Mouse (Mus musculus) mature B cell (primary cell): Measurements from ENCODE around the gene Gm26602.

Source experiments
- in situ Hi-C: fragments of 300-500 bp; cut with MboI; formaldehyde crosslinking; loops from 2 replicates; pipeline ENCODE4 v1.14.3; 2019

Gm26602 gene

DNA sequence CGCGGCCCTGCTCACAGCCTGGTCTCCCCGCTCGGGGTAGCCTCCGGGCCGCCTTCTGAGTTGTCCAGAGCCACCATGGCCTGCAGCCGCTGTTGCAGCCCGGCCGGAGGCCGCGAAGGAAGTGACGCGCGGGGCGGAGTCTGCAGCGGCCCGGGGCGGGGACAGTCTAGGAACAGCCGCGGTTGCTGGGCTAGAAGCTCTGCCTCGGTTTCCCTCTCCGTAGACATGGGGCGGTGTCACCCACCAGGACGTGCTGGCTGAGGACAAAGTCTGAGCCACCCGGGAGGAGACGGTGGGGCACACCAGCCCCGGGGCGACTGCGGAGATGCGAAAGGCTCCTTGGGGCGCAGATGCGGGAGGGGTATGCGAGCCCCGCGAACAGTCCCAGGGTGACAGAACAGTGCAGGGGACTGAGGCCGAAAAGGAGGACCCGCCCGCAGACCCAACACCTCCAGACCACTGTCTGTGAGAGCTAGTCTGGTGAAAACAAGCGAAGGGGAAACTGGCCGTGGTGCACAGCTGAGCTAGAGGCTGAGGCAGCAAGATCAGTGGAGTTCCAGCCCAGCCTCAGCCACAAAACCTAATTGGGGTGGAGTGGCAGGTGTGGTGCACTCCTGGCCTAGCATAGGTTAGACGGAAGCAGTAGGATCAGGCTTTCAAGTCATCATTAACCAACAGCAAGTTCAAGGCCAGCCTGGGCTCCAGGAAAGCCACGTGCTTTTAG, 6.3 kb downstream of the Gm26602 start, which contains the start of gene Kiss1r:
TSS of gene Kiss1r (plus strand) at position 164 of the 724 bp plus-strand sequence.
- in situ Hi-C loops = no loop called here

DNA sequence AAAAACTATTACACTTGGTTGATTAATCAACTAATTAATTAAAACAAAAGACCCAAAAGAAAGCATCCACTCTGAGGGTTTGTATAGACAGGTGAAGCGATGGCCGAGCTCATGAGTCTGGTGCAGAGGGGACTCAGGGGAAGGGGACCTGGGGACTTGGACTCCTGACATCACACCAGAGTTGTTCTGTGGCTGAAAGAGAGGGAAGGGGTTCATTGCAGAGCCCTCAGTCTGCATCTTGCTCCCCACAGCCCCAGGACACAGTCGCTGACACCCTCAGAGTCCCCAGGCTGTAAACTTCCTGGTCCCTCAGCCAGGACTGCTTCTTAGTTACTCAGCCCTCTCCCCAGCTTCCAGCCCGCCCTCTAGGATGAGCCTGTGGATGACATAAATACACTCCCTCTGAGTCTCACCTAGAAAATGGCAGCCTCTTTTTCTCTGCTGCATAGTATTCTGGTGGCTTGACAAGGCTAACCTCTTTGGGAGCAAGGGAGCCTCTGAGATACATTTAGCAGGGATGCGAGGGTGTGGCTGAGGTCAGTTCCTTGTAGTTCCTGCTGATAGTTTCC, 7.0 kb downstream of the Gm26602 start:
- in situ Hi-C loops = no loop called here

DNA sequence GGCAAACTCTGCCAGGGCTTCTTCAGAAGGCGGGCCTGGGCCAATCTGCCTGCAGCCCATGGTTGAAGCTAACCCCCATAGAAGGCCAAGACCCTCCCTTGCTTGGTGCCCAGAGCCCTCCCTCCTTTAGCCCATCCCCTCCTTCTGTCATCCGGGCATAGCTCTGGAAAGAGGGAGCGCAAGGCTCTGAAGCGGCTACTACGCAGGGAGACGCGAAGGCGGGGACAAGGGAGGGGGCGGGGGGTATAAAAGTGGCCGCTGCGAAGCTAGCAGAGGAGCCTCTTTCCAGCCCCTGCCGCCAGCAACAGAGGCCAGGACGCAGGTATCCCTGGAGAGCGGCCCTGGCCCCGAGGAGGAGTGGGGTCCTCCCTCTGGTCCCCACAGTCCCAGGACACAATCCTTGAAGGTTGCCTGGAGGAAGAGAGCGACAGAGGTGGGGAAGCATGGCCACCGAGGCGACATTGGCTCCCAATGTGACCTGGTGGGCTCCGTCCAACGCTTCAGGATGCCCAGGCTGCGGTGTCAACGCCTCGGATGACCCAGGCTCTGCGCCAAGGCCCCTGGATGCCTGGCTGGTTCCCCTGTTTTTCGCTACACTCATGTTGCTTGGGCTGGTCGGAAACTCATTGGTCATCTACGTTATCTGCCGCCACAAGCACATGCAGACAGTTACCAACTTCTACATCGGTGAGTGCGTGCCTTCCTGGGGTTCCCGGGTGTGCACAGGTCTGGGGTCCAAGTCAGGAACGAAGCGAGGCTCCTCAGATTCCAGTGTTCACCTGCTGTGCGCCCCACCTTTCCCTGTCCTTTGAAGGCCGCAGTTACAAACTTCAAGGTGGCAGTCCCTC, 7.8 kb downstream of the Gm26602 start:
- in situ Hi-C loops = no loop called here

DNA sequence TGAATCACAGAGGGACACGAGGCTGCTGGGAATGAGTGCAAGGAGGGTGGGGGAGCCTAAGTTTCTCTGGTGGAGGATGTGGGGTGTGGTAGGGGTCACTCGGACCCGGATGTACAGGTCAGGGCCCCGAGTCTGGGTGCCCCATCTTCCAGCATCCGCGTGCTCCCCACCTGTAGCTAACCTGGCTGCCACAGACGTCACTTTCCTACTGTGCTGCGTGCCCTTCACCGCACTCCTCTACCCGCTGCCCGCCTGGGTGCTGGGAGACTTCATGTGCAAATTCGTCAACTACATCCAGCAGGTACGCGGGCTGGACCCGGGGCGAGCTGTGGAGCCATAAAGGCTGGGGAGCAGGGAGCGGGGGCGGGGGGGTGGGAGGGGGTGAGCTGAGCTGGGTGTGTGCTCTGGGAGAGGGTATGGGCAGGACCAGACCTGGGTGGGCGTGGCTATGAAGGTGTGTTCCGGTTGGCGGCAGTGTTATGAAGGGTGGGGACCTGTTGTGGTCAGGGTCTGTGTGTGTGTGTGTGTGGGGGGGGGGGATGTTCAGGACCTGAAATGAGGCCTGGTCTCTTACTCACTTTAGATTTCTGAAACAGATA, 8.7 kb downstream of the Gm26602 start:
- in situ Hi-C loops = no loop called here

DNA sequence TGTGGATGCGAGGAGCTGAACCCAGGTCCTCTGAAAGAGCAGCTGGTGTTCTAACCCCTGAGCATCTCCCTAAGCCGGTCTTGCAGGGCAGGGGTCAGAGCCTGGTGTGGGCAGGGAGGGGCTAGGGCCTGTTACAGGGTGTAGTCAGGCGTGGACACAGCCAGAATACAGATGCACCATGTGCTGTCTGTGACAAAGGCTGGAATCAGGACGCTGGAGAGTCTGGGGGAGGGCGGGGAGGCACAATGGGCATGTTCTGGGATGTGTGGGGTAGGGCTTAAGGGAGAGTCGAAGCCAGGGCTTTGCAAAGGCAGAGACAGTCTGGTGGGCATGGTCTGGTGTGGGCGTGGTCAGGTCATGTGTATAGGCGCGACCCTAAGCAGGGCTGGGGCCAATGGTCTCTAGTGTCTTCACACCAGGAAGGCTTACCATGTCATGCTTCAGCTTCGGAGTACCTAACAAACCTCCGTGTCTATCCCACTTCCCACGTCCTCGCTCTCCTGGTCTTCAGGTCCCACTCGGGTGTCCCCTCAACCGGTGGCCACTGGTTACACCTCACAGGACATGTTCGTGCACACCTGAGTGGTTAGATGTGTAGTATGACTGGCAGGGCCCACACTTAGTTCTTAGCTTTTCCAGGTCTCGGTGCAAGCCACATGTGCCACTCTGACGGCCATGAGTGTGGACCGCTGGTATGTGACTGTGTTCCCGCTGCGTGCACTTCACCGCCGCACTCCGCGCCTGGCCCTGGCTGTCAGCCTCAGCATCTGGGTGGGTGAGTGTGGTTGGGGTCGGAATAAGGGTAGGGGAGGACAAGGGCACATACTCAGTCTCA, 9.6 kb downstream of the Gm26602 start:
- in situ Hi-C loops = loop anchor here (5.0 to 10.0 kb wide), 2 partner anchors 37 to 85 kb away; no protein-coding TSS in a partner anchor

DNA sequence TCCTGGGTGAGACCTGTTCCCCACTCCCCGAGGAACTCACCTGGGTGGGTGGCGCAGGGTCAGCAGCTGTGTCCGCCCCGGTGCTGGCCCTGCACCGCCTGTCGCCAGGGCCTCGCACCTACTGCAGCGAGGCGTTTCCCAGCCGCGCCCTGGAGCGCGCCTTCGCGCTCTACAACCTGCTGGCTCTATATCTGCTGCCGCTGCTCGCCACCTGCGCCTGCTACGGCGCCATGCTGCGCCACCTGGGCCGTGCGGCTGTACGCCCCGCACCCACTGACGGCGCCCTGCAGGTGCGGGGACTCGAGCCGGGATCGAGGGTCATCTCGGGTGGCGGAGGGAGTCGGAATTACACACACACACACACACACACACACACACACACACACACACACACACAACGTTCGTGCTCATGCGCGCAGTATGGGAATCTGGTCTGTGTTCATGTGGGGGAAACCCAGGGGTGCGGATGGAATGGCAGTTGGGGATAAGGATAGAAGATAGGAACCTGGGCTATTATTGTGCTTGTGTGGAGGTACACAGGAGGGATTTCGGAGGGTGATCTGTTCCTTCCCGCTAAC, 10.4 kb downstream of the Gm26602 start, which contains the start of gene R3hdm4:
TSS of gene R3hdm4 (minus strand) at position 251 of the 578 bp plus-strand sequence.
- in situ Hi-C loops = loop anchor here (5.0 to 10.0 kb wide), 2 partner anchors 36 to 86 kb away; no protein-coding TSS in a partner anchor

DNA sequence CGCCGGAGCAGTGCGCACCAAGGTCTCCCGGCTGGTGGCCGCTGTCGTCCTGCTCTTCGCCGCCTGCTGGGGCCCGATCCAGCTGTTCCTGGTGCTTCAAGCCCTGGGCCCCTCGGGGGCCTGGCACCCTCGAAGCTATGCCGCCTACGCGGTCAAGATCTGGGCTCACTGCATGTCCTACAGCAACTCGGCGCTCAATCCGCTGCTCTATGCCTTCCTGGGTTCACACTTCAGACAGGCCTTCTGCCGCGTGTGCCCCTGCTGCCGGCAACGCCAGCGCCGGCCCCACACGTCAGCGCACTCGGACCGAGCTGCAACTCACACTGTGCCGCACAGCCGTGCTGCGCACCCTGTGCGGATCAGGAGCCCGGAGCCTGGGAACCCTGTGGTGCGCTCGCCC, 10.9 kb downstream of the Gm26602 start:
- in situ Hi-C loops = loop anchor here (5.0 to 10.0 kb wide), 2 partner anchors 36 to 87 kb away; no protein-coding TSS in a partner anchor

DNA sequence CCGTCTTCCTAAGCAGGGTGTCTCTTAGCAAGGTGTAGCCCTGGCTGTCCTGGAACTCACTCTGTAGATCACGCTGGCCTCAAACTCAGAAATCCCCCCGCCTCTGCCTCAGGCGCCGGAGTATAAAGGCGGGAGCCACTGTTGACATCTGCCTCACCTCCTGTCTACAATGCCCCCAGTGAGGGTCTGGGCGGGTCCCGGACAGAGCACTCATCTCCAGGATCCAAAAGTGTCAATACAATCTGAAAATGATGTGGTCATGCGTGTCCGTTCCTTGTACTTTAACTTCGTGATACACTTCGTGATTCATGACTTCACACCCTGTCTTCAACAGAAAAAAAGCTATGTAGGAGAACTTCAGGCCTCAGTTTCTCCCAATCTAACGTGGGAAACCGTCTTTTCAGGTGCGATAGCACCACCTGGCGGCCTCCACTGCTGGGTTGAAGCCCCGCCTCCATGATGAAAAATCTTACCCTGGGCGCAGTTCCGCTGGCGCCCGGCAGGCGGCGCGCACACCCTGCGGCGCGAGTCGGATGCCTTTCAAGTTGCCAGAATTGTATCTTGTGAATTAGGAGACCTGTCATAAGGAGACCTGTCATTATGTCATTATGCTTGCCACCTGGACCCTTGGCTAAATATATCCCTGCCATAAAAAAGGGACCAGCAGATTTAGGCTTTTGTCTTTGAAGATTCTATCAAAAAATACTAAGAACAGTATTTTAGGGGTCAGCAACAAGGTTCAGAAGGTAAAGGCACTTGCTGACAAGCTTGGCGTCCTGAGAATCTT, 14.5 kb downstream of the Gm26602 start:
- in situ Hi-C loops = loop anchor here (5.0 to 10.0 kb wide), 2 partner anchors 32 to 90 kb away; no protein-coding TSS in a partner anchor

DNA sequence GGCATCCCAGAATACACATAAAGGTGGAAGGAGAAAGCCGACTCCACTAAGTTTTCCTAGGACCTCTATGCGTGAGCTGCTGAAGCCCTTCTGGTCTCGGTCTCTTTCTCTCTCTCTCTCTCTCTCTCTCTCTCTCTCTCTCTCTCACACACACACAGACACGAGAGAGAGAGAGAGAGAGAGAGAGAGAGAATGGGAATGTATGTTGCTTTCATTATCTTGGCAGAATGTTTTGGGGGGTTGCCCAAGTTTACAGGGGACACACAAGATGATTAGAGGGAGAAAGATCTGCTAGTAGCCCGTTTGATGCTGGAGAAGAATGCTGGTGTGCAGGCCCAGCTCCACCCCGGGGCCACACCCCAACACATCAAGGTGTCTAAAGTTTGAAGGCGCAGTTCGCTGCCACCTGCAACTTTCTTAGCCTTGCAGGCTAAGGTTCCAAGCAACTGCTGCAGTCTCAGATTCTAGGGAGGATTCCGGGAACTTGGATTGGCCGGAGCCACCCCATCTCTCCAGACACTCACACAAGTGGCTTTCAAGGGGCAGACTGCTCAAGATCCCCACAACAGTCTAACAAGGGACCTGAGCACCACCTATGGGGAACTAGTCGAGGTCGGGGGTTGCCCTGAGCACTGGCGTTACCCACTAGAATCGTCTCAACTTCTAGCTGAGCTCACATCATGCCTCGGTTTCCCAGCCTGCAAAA, 15.3 kb downstream of the Gm26602 start:
- in situ Hi-C loops = loop anchor here (10.0 kb wide), 1 partner anchor 91 kb away; no protein-coding TSS in a partner anchor

DNA sequence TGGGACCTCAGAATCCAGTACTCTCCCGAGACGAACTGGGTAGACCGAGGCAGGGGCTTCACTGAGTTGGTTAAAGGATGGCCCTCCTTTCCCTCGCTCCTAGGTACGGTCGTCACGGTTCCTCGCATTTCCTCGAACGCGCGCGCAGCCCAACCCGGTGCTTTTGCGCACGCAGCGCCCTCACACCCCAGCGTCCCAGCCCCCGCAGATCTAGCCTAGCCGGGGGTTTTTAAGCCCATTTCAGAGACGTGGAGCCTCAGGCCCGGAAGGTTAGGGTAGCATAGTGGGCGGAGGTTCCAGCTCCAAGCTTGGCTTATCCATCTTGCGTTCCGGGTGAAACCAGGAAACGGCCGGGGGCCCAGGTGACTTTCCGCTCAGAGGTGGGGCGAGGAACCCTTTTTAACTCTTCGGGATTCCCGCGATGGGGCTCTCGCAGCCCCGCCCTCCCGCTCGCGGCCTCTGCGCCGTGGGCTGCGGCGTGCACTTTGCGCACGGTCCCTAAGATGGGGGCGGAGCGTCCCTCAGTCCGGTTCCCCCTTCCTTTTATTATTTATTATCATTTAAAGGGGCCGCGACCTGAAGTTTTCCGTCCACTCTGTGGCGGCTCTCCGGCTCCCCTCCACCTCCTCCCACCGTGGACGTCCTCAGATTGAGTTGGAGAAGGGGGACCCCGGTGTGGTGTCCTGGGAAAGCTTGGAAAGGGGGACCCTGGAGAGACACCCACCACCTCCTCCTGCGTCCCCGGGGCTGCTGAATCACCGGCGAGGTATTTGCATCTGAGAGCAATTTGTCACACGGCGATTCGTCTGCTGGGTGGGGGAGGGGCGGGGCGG, 16.1 kb downstream of the Gm26602 start, which contains the start of gene Arid3a:
TSS of gene Arid3a (plus strand) at position 553 of the 833 bp plus-strand sequence.
- in situ Hi-C loops = loop anchor here (10.0 kb wide), 1 partner anchor 92 kb away; no protein-coding TSS in a partner anchor

DNA sequence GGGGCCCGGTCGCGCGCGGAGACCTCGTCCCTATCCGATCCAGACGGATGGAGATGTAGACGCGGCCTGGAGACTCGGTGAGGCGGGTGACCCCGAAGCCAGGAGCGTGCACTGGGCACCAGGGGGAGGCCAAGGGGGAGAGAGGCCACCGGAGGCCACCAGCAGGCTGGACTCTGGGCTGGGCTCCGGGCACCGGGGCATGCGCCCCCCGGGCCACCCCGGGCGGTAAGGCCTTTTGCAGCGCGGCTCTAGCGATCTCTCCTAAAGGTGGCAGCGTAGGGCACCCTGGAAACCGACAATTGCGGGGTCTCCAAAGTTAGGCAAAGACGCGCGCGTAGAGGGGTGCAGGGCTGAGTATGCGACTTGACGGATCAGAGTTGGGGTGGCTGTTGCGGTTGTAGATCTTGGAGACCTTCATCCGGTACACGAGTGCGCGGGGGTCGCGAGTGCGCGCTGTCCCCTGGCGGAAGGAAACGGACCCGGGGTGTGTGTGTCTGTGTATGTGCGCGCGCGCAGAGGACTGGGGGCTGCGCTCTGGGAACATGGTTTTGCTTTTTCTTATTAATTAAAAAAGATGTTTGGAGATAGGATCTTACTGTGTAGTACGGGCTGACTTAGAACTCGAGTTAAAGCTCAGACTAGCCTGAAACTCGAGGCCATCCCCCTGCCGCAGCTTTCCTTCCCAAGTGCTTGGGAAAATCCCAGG, 16.8 kb downstream of the Gm26602 start:
- in situ Hi-C loops = loop anchor here (10.0 kb wide), 1 partner anchor 93 kb away; no protein-coding TSS in a partner anchor

DNA sequence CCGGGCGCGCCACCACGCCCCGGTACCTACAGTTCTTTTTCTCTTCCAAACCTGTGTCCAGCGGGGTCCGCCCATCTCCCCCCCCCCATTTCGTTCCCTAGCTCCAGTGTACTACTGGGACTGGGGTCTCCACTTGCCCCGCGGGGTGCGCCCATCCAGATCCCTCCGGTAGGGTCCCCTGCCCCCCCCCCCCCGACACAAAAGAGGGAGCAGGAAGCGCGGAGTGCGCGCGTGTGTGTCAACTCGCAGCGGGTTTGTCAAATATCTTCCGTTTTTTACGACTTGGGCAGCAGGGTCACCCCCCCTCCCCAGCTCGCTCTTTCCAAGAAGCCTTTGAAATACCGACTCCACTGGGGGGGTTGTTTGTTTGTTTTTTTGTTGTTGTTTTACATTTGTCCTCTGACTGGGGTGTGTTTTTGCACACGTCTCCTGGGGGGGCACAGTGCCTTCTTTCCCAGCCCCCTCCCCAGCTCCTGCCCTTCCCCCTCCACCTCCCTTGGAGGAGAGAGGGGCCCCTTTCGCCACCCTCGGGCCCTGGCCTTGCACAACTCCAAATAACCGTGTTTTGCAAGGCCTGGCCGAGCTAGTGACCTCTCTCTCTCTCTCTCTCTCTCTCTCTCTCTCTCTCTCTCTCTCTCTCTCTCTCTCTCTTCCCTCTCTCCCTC, 17.5 kb downstream of the Gm26602 start:
- in situ Hi-C loops = loop anchor here (10.0 kb wide), 1 partner anchor 93 kb away; no protein-coding TSS in a partner anchor

DNA sequence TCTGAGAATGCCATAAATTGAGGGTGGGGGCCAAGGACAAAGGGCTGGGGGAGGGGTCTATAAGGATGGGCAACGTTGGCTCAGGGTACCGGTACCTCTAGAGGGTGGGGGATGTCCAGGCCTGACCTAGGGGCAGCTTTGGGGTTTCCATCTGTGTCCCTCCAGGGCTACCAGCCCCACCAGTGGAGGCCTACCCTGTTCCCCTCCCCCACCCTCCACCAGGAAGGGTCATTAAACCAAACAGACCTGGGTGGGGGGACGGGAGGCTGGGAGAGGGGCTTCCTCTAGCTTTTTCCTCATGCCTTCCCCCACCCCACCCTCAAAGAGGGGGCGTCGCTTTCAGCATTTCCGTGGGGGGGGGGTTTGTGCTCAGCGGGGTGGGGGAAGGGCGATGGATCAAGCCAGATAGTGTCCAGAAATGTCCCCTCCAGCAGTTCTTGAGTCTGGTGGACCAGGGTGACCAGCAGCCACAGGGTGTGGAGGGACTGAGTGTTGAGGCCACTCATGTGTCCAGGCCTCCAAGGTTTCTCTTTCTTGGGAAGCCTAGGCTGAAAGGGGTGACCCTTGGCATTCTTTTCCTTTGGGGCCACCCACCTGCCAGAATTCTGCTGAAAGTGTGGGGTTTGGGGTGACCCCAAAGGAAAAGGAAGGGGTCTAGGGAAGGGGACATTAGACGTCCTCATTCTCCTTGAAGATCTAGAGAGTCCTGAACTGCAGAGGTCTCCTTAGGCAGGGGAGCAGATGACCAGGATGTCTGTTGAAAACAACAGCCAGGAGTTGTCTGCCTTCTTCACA, 18.4 kb downstream of the Gm26602 start:
- in situ Hi-C loops = loop anchor here (10.0 kb wide), 1 partner anchor 94 kb away; no protein-coding TSS in a partner anchor

DNA sequence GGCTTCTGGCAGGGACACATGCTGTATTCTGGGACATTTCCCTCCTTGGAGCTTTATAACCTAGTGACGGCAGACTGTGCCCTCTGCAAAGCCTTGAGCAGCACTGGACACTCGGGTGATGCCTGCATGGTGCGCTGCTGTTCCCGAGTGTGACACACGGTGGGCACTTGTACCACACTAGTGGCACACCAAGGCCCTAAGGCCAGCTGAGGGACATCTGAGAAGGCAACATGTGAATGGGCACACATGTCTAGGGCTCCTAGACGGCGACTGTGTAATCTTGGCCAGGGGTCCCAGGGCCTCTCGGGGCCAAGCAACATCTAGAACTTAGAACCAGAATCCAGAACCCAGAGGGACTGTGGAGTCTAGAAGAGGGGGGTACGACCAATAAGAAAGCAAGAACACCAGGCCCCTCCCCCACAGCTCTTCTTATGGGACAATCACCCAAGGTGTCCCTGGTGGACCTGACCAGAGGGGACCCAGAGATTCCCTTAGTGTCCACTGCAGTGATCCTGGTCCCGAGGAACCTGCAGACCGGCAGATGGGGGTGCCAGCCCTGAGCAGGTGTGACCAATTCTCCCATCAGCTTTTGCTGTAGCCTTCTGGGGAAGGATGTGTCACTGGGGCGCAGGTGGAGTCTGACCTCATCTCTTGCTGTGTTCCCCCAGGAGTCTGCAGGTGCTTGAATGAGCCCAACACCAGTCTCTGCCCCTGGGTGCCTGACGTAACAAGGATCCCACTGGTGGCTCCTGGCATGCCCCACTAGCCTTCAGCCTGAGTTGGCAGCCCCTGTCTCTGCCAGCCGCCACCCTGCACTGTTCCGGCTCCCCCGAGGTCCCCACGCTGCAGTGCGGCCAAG, 19.5 kb downstream of the Gm26602 start:
- in situ Hi-C loops = loop anchor here (10.0 kb wide), 1 partner anchor 95 kb away; no protein-coding TSS in a partner anchor

DNA sequence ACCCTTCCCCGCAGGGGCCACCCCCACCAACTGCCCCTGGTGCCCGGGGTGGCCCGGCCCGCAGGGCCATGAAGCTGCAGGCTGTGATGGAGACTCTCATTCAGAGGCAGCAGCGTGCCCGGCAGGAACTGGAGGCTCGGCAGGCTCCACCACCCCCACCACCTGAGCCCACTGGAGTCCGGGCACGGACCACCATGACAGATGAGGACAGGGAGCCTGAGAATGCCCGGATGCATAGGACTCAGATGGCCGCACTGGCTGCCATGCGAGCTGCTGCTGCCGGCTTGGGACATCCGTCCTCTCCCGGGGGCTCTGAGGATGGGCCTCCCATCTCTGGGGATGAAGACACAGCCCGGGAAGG, 20.1 kb downstream of the Gm26602 start:
- in situ Hi-C loops = no loop called here
